Mouse (Mus musculus) liver, adult 2 months (tissue): Measurements from ENCODE around the gene H2-M10.6. TPM values are rescaled to one million over a fixed set of nuclear protein-coding genes. Genes with fewer than 3 reads are reported as not detected.

Source experiments
- DNase-seq: peaks from one replicate; pipeline ENCODE4 v3.0.0-alpha.2; 2011; ENCODE audit warnings: low read depth, low spot score; ENCODE audit errors: extremely low read depth
- H3K27ac ChIP-seq: fragments of 200-500 bp; replicated peaks from 2 replicates; pipeline ENCODE4 v1.5.1; 2012; ENCODE audit warnings: low read depth, mild to moderate bottlenecking, control low read depth, inconsistent platforms, low read length; ENCODE audit not compliant: insufficient read depth
- H3K27me3 ChIP-seq: fragments of 200-500 bp; 2 replicates; pipeline ENCODE4 v1.6.1; 2012; ENCODE audit warnings: mild to moderate bottlenecking, moderate library complexity, low read length, inconsistent platforms; ENCODE audit not compliant: control insufficient read depth, insufficient read depth
- H3K36me3 ChIP-seq: fragments of 200-500 bp; 2 replicates; pipeline ENCODE4 v1.6.1; 2012; ENCODE audit warnings: low read length, inconsistent platforms; ENCODE audit not compliant: control insufficient read depth, insufficient read depth
- H3K4me1 ChIP-seq: fragments of 200-500 bp; 2 replicates; pipeline ENCODE4 v1.6.1; 2011; ENCODE audit warnings: low read length; ENCODE audit not compliant: control insufficient read depth, insufficient read depth
- H3K4me3 ChIP-seq: fragments of 200-500 bp; 2 replicates; pipeline ENCODE4 v1.5.1; 2011; ENCODE audit warnings: low read depth, mild to moderate bottlenecking, control low read depth, low read length, moderate library complexity; ENCODE audit not compliant: insufficient read depth
- H3K79me2 ChIP-seq: fragments of 200-500 bp; 2 replicates; pipeline ENCODE4 v1.6.1; 2012; ENCODE audit warnings: inconsistent platforms, mild to moderate bottlenecking, low read length, moderate library complexity; ENCODE audit not compliant: control insufficient read depth, insufficient read depth
- H3K9ac ChIP-seq: fragments of 200-500 bp; 2 replicates; pipeline ENCODE4 v1.6.1; 2012; ENCODE audit warnings: low read depth, mild to moderate bottlenecking, control low read depth, inconsistent platforms, low read length
- CTCF ChIP-seq: fragments of 200-500 bp; IDR thresholded peaks from 2 replicates; pipeline ENCODE4 v1.5.1; 2011; ENCODE audit warnings: low read depth, low read length, control low read depth
- POLR2A ChIP-seq: fragments of 200-500 bp; IDR thresholded peaks from 2 replicates; pipeline ENCODE4 v1.6.1; 2011; ENCODE audit warnings: low read length, control low read depth; ENCODE audit not compliant: insufficient read depth; ENCODE audit errors: extremely low read depth
- WGBS: fragments of 180-500 bp; shearing (Covaris S2); methylation state at CpG from one replicate; pipeline ENCODE4 v1.1.7; 2018; 5-methylcytosine and 5-hydroxymethylcytosine counted together
- polyA plus RNA-seq: library from polyadenylated mRNA; depleted of rRNA; stranded (reverse); fragments of >200 nt; gene quantifications from 2 replicates; pipeline ENCODE4 v1.2.3, GENCODE M21; 2012
- total RNA-seq: library from RNA; depleted of rRNA; stranded (reverse); fragments of >200 nt; gene quantifications from 2 replicates; pipeline ENCODE4 v1.2.3, GENCODE M21; 2014

Gene H2-M10.6
- total and polyA plus RNA-seq, 2 experiments = not detected

DNA sequence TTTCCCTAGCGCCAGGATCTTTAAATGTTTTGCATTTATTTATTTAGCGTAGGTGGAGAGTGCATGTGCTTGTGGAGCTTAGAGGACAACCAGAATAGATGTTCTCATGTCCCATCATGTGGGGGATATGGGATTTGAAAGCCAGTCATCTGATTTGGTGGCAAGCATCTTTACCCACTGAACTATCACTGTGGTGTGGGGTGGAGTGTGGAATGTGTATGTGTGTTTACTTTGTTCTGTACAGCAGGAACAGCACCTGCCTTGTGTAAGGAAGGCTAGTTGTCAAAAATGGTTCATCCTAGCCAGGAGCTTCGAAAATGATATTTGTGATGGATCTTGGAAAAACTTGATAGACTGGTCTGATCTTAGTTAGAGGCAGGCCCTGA, 24.4 kb downstream of the H2-M10.6 start:
- Histone ChIP-seq H3K36me3 (no peaks in the 10 kb centered on the region), H3K79me2 (peaks cover 12% of the 10 kb centered on the region), H3K4me3 (peak overlapping the region; percentile 49), H3K9ac (peak overlapping the region; percentile 70), H3K4me1 (peaks cover 5% of the 10 kb centered on the region), H3K27ac (peak overlapping the region; percentile 93), H3K27me3 (no peaks in the 10 kb centered on the region)
- WGBS = 6% methylated on average over 3 of the region's 3 CpGs
- no peak for DNase-seq
- TF ChIP-seq CTCF (no peak), POLR2A (no peak)

DNA sequence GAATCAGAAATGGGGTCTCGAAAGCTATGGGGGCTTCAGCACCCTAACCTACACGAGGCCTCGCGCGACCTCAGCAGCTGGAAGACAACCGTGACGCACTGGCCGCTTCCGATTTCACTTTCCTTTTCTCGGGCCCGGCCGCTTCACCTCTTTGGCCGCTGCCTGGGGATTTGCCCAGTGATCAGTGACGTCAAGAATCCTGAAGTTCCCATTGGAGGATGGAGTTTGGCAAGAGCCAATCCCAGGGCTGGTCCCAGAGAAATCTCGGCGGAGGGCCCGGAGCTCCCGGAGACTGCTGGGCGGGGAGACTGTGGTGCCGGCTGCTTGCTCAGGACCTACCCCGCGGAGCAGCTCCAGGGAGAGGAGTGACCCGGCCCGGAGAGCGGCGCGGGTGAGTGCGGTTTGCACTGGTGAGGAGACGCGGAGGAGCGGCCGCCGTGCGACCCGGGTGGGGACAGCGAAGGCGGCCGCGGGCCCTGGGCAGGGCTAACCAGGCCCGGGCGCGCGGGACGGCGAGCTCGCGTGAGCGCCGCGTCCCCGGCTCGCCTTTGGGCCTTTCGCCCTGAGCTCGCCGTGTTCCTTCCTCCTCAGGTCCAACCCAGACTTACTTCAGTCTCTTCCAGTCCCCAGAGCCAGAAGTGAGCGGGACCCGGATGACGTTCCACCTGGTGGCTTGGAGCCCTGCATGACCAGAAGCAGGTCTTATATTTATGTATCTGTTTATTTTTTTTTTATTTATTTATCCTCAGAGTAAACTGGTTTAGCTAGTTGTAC, 25.1 kb downstream of the H2-M10.6 start, which contains the start of gene Trim26:
Gene Trim26, plus strand, starts transcription at position 261 of the 774 bp plus-strand sequence.
- no peak for TF ChIP-seq CTCF
- TF ChIP-seq POLR2A = peak; percentile 91
- peaks cover 13% of the 10 kb centered on the region for H3K79me2 ChIP-seq
- WGBS = under 1% methylated on average over 58 of the region's 58 CpGs

GRCm38 (mm10) chr17:36839001-36839400, 27.0 kb downstream of the H2-M10.6 start:
- DNase-seq = no peak
- peaks cover 18% of the 10 kb centered on the region for H3K4me1 ChIP-seq
- H3K27me3 ChIP-seq = no peaks in the 10 kb centered on the region
- TF ChIP-seq POLR2A (no peak), CTCF (no peak)
- H3K36me3 ChIP-seq = 0 out of 2 replicates have a peak, but pooled peaks cover 2% of the 10 kb centered on the region
- no peak overlapping the region for H3K27ac ChIP-seq
- no peak overlapping the region for H3K4me3 ChIP-seq
- H3K9ac ChIP-seq = no peak overlapping the region
- peaks cover 27% of the 10 kb centered on the region for H3K79me2 ChIP-seq
- 82% methylated on average over 5 of the region's 5 CpGs for WGBS

More for the DNA sequence above, 25.1 kb downstream of the H2-M10.6 start, which contains the start of gene Trim26:
- DNase-seq = peak; percentile 94
- H3K4me1 ChIP-seq = peaks cover 5% of the 10 kb centered on the region
- H3K27ac ChIP-seq = peak within 1 kb of the TSS; percentile 93
- peak within 1 kb of the TSS; percentile 81 for H3K4me3 ChIP-seq
- H3K9ac ChIP-seq = peak within 1 kb of the TSS; percentile 91
- no peaks in the 10 kb centered on the region for H3K27me3 ChIP-seq
- H3K36me3 ChIP-seq = no peaks in the 10 kb centered on the region

- 88% methylated on average over 3 of the region's 3 CpGs for WGBS
- H3K36me3 ChIP-seq = 0 out of 2 replicates have a peak, but pooled peaks cover 2% of the 10 kb centered on the region
- H3K27ac ChIP-seq = no peak overlapping the region
- peaks cover 27% of the 10 kb centered on the region for H3K4me1 ChIP-seq
- no peak overlapping the region for H3K4me3 ChIP-seq
- no peak overlapping the region for H3K9ac ChIP-seq
- TF ChIP-seq POLR2A = no peak
- TF ChIP-seq CTCF = no peak
- H3K27me3 ChIP-seq = no peaks in the 10 kb centered on the region
- peaks cover 27% of the 10 kb centered on the region for H3K79me2 ChIP-seq
- DNase-seq = no peak
Measured at GRCm38 (mm10) chr17:36839931-36840330, 28.0 kb downstream of the H2-M10.6 start.

DNA sequence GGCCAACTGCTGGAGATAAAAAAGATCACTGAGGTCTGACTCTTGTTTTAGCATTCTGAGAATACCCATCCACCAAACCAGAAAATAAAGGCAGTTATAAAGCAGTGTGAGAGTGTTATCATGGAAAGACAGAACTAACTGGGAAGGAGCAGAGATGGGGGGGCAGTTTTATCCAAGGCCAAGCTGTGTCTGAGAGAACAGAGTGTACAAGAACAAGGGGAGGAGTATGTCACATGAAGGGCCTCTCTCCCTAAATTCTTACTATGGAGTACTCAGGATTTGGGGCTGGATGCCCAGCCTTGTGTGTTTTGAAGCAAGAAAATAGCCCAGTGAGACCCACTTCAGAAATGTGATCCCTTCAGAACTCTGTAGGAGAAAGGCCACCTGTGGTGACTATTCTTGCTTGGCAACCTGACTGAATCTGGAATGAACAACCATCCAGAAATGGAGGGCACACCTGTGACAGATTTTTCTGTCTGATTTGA, 29.0 kb downstream of the H2-M10.6 start:
- Histone ChIP-seq H3K9ac (no peak overlapping the region), H3K36me3 (0 out of 2 replicates have a peak, but pooled peaks cover 2% of the 10 kb centered on the region), H3K4me3 (no peak overlapping the region), H3K27ac (no peak overlapping the region), H3K27me3 (no peaks in the 10 kb centered on the region), H3K79me2 (peaks cover 27% of the 10 kb centered on the region), H3K4me1 (peaks cover 27% of the 10 kb centered on the region)
- TF ChIP-seq POLR2A = no peak
- TF ChIP-seq CTCF = no peak
- no peak for DNase-seq

- peaks cover 24% of the 10 kb centered on the region for H3K79me2 ChIP-seq
- no peak overlapping the region for H3K9ac ChIP-seq
- 0 out of 2 replicates have a peak, but pooled peaks cover 2% of the 10 kb centered on the region for H3K36me3 ChIP-seq
- 53% methylated on average over 7 of the region's 7 CpGs for WGBS
- no peaks in the 10 kb centered on the region for H3K27me3 ChIP-seq
- no peak for DNase-seq
- H3K4me3 ChIP-seq = no peak overlapping the region
- H3K4me1 ChIP-seq = peaks cover 24% of the 10 kb centered on the region
- TF ChIP-seq POLR2A (no peak), CTCF (no peak)
- no peak overlapping the region for H3K27ac ChIP-seq
Measured at GRCm38 (mm10) chr17:36843696-36844095, 31.7 kb downstream of the H2-M10.6 start.
